Mouse (Mus musculus) bone marrow, adult 2 months (tissue): ENCODE results near the gene Clip3.

ENCODE experiments used
- CTCF ChIP-seq: fragments of 200-500 bp; IDR thresholded peaks from 2 replicates; pipeline ENCODE4 v1.5.1; 2011; ENCODE audit warnings: low read length, control low read depth; ENCODE audit not compliant: control insufficient read depth, insufficient read depth
- POLR2A ChIP-seq: fragments of 200-500 bp; IDR thresholded peaks from 2 replicates; pipeline ENCODE4 v1.6.1; 2011; ENCODE audit warnings: low read depth, mild to moderate bottlenecking, control low read depth, low read length, borderline replicate concordance; ENCODE audit not compliant: control insufficient read depth

GRCm38 (mm10) chr7:30280670-30281138 lies 10.8 kb upstream of the Clip3 start:
- TF ChIP-seq POLR2A (0 out of 2 replicates have a peak, but pooled peaks have one; percentile 34), CTCF (peak; percentile 14; the same call in 1 of the 2 replicates)
